Mouse (Mus musculus) kidney, embryonic 15.5 days (tissue): ENCODE measurements around the gene Snx29. TPM values are rescaled to one million over a fixed set of nuclear protein-coding genes. Genes with fewer than 3 reads are reported as not detected.

Source experiments
- ATAC-seq: fragments of 200-750 bp; cut with Nextera tagmentation; replicated peaks from 2 replicates; pipeline ENCODE4 v1.8.0; 2017; ENCODE audit warnings: moderate TSS enrichment; ENCODE audit not compliant: low FRiP score
- H3K27ac ChIP-seq: fragments of 300-500 bp; sonication (generic); 2 replicates; pipeline ENCODE4 v1.5.1; 2015; ENCODE audit warnings: mild to moderate bottlenecking, inconsistent platforms
- H3K27me3 ChIP-seq: fragments of 300-500 bp; sonication (generic); 2 replicates; pipeline ENCODE4 v1.6.1; 2015; ENCODE audit warnings: inconsistent platforms
- H3K36me3 ChIP-seq: fragments of 300-500 bp; sonication (generic); 2 replicates; pipeline ENCODE4 v1.6.1; 2015; ENCODE audit warnings: inconsistent platforms
- H3K4me1 ChIP-seq: fragments of 300-500 bp; sonication (generic); 2 replicates; pipeline ENCODE4 v1.6.1; 2015; ENCODE audit warnings: inconsistent platforms
- H3K4me2 ChIP-seq: fragments of 300-500 bp; sonication (generic); 2 replicates; pipeline ENCODE4 v1.6.1; 2015; ENCODE audit warnings: moderate library complexity, mild to moderate bottlenecking, inconsistent platforms
- H3K4me3 ChIP-seq: fragments of 300-500 bp; sonication (generic); replicated peaks from 2 replicates; pipeline ENCODE4 v1.5.1; 2015; ENCODE audit warnings: mild to moderate bottlenecking, inconsistent platforms
- H3K9ac ChIP-seq: fragments of 300-500 bp; sonication (generic); 2 replicates; pipeline ENCODE4 v1.6.1; 2015; ENCODE audit warnings: mild to moderate bottlenecking, inconsistent platforms
- H3K9me3 ChIP-seq: fragments of 300-500 bp; sonication (generic); replicated peaks from 2 replicates; pipeline ENCODE4 v1.6.1; 2016; ENCODE audit warnings: inconsistent platforms
- WGBS: fragments of 180-500 bp; shearing (Covaris S2); methylation state at CpG from one replicate; pipeline ENCODE4 v1.1.7; 2015; ENCODE audit warnings: mixed read lengths; 5-methylcytosine and 5-hydroxymethylcytosine counted together
- polyA plus RNA-seq: library from polyadenylated mRNA; unstranded; fragments of >200 nt; fragmentation: Nextera tagmentation; extraction: Ambion mirVana; gene quantifications from 2 replicates; pipeline ENCODE4 v1.2.1, GENCODE M21; 2015

Snx29 gene
- polyA plus RNA-seq, 1 experiment from 2014 or later = 19.8 TPM

DNA sequence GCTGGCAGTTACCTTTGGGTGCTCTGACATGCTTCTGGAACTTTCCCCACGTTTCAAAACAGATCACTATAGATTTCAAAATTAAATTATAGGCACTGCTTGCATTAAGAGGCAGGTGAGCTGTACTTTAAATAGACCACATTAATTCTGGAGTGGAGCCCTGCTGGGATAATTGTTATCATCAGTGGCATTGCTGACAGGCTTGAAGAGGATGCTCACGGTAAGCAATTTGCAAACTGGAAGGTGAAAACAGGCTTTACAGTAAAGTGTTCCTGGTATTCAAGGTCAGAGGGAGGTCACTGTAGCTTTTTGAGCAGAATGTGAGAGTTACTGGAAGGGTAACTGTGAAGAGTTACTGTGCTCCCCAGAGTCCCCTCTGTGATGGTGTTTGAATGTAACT, 66.6 kb downstream of the Snx29 start:
- Histone ChIP-seq H3K9ac (no peak overlapping the region), H3K27me3 (no peaks in the 10 kb centered on the region), H3K4me3 (no peak overlapping the region), H3K27ac (no peak overlapping the region), H3K36me3 (0 out of 2 replicates have a peak, but pooled peaks cover 3% of the 10 kb centered on the region), H3K4me1 (no peaks in the 10 kb centered on the region), H3K4me2 (no peak overlapping the region), H3K9me3 (no peaks in the 10 kb centered on the region)
- ATAC-seq = no peak
- 42% methylated on average over 2 of the region's 2 CpGs for WGBS

DNA sequence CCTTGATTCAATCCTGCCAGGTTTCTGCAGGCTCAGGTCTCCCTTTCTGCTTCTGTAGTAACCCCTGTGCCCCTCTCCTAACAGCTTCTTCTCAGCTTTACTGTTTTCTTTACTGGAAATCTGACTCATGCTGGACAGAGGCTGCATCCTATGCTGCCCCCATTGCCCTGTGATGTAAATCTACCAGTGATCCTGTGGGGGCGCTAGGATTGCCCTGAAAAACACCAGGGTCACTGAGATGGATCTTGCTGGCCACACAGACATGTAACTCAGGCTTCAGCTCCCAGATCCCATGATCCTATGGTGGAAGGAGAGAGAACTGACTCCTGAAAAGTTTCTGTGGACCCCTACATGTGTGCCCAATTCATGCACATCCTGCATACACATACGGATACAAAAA, 73.9 kb downstream of the Snx29 start:
- Histone ChIP-seq H3K4me1 (no peaks in the 10 kb centered on the region), H3K4me3 (no peak overlapping the region), H3K27me3 (no peaks in the 10 kb centered on the region), H3K9ac (no peak overlapping the region), H3K4me2 (no peak overlapping the region), H3K27ac (no peak overlapping the region), H3K9me3 (no peaks in the 10 kb centered on the region), H3K36me3 (no peaks in the 10 kb centered on the region)
- 51% methylated on average over 2 of the region's 2 CpGs for WGBS
- no peak for ATAC-seq

DNA sequence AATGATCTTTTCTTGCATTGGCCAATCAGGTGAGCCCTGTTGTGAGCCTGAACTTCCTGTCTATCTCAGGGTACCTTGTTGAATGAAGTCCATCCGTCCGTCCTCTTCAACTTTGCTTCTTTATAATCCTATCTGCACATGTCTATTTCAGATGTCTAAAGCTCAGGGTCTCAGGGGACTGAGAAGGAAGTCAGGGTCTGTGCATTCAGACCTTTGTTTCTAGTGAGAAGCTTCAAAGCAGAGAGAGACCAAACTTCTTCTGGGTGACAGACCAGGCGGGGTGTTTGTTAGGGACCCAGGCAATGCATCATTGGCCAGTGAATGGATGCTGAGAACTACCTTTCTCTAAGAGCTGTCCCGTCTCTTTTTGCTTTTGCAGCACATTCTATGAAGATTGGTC, 76.7 kb downstream of the Snx29 start:
- 95% methylated on average over 4 of the region's 4 CpGs for WGBS
- no peak for ATAC-seq
- Histone ChIP-seq H3K4me3 (no peak overlapping the region), H3K4me1 (no peaks in the 10 kb centered on the region), H3K9me3 (no peaks in the 10 kb centered on the region), H3K27me3 (no peaks in the 10 kb centered on the region), H3K9ac (no peak overlapping the region), H3K36me3 (peaks cover 13% of the 10 kb centered on the region), H3K4me2 (no peak overlapping the region), H3K27ac (no peak overlapping the region)

DNA sequence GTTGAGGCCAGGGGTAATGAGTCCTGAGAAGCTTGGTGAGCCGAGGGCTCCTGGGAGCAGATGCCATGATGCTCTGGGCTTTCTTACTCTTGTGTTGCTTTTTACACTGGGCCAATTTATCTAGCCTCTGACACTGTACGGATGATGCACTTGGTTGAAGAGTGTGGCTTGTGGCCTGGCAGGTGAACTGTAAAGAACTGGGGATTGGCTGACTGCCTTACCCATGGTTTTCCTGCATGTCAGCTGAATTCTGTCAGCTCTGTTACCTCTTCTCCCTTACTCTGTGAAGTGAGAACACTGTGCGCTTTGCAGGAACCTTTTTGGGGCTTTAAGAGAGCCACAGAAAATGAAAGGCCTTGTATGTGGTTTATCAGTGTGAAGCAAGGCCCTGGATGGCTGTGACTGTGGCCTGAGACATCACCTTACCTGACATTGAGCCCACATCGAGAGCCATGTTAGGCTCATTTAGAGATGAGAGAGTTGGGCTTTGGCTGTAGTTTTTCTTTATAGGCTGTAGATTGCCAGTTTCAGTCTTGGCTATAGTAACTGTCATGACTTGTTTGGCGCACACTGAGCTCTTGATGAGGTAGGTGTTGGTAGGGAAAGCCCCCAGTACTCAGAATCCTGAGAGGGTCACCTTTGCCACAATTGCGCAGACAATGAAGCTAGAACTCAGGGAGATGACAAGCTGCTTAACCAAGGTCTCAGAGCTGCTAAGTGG, 77.3 kb downstream of the Snx29 start:
- no peaks in the 10 kb centered on the region for H3K27me3 ChIP-seq
- H3K4me2 ChIP-seq = no peak overlapping the region
- no peak for ATAC-seq
- H3K9me3 ChIP-seq = no peaks in the 10 kb centered on the region
- H3K36me3 ChIP-seq = peaks cover 13% of the 10 kb centered on the region
- no peak overlapping the region for H3K9ac ChIP-seq
- 91% methylated on average over 6 of the region's 6 CpGs for WGBS
- H3K27ac ChIP-seq = no peak overlapping the region
- H3K4me1 ChIP-seq = no peaks in the 10 kb centered on the region
- H3K4me3 ChIP-seq = no peak overlapping the region

DNA sequence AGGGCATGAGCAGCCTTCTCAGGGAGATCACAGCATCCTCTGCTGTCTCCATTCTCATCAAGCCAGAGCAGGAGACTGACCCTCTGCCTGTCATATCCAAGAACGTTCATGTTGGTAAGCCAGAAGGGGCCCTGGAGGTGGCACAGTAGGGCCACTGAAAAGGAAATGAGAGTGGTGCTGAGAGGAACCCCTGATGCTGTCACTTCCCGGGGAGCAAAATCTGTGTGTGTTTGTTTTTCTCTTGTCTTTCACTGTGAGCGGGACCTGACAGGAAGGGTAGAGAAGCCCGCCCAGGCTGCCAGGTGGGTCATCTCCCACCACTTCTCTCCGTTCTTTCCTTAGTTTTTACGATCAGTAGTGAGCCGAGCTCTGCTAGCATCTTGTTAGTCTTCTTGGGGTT, 78.2 kb downstream of the Snx29 start:
- Histone ChIP-seq H3K36me3 (peaks cover 13% of the 10 kb centered on the region), H3K4me3 (no peak overlapping the region), H3K9ac (no peak overlapping the region), H3K27ac (no peak overlapping the region), H3K4me1 (no peaks in the 10 kb centered on the region), H3K27me3 (no peaks in the 10 kb centered on the region), H3K4me2 (no peak overlapping the region), H3K9me3 (no peaks in the 10 kb centered on the region)
- 46% methylated on average over 7 of the region's 7 CpGs for WGBS
- no peak for ATAC-seq

DNA sequence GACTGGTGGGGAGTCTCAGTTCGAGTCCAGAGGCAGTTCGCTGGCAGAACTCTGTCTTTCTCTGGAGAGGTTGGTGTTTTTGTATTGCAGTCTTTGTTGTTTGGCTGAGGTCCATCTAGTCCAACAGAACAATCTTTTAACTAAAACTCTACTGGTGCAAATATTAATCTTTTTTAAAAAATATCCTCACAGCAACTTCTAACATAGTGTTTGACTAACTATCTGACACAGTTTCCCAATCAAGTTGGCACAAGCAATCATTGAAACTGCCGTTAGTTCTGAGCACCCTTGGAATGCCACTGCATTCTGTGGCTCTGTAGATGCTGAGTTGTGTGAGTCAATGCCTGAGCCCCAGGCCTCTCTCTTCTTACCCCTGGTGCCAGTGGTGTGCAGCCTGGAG, 82.5 kb downstream of the Snx29 start:
- WGBS = 86% methylated on average over 3 of the region's 3 CpGs
- H3K4me3 ChIP-seq = no peak overlapping the region
- ATAC-seq = no peak
- peak overlapping the region; percentile 62 for H3K27ac ChIP-seq
- H3K9ac ChIP-seq = no peak overlapping the region
- peaks cover 13% of the 10 kb centered on the region for H3K36me3 ChIP-seq
- H3K27me3 ChIP-seq = no peaks in the 10 kb centered on the region
- H3K4me1 ChIP-seq = peaks cover 14% of the 10 kb centered on the region; the same call in 1 of the 2 replicates
- no peak overlapping the region for H3K4me2 ChIP-seq
- H3K9me3 ChIP-seq = no peaks in the 10 kb centered on the region

DNA sequence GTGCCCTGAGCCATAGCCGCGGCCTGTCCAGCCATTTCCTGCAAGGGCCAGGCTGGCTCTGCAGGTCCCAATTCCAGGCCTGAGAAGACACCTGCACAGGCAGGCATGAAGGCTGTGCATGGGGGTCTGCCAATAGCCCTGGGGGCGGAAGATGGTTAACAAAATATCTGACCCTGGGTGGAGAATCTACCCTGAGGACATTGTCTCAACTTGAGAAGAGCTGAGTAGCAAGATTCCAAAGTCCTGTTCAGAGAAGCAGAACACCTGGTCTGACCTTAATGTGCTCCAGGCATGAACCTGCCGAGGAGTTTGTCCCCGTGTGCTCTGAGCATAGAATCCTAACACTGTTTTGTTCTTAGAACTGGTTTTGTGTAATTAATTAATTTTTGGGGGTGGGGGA, 83.5 kb downstream of the Snx29 start:
- Histone ChIP-seq H3K9me3 (no peaks in the 10 kb centered on the region), H3K27ac (peak overlapping the region; percentile 71), H3K4me2 (no peak overlapping the region), H3K4me3 (no peak overlapping the region), H3K36me3 (peaks cover 13% of the 10 kb centered on the region), H3K27me3 (no peaks in the 10 kb centered on the region), H3K9ac (no peak overlapping the region), H3K4me1 (peaks cover 14% of the 10 kb centered on the region; the same call in 1 of the 2 replicates)
- ATAC-seq = peak; percentile 85
- WGBS = 82% methylated on average over 5 of the region's 5 CpGs

DNA sequence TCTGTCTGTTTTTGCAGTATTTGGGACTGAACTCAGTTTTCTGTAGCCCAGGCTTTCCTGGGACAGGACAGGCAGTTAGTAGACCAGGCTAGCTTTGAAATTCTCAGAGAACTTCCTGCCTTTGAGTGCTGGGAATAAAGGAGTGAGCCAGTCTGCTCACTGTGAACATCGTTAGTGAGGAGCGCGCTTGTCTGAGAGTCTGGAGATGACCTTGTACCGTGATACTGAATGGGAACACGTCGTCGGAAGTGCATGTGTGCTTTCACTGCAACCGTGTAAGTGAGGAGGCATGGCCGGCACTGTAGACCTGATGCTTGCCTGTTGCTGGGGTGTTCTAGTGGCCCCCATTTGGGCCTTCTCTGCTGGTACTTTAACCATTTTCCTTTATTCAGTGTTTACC, 83.9 kb downstream of the Snx29 start:
- Histone ChIP-seq H3K27me3 (no peaks in the 10 kb centered on the region), H3K9ac (no peak overlapping the region), H3K27ac (peak overlapping the region; percentile 71), H3K4me1 (peaks cover 14% of the 10 kb centered on the region; the same call in 1 of the 2 replicates), H3K4me3 (no peak overlapping the region), H3K4me2 (no peak overlapping the region), H3K9me3 (no peaks in the 10 kb centered on the region), H3K36me3 (peaks cover 13% of the 10 kb centered on the region)
- 87% methylated on average over 9 of the region's 9 CpGs for WGBS
- ATAC-seq = peak; percentile 20; the same call in 1 of the 2 replicates

DNA sequence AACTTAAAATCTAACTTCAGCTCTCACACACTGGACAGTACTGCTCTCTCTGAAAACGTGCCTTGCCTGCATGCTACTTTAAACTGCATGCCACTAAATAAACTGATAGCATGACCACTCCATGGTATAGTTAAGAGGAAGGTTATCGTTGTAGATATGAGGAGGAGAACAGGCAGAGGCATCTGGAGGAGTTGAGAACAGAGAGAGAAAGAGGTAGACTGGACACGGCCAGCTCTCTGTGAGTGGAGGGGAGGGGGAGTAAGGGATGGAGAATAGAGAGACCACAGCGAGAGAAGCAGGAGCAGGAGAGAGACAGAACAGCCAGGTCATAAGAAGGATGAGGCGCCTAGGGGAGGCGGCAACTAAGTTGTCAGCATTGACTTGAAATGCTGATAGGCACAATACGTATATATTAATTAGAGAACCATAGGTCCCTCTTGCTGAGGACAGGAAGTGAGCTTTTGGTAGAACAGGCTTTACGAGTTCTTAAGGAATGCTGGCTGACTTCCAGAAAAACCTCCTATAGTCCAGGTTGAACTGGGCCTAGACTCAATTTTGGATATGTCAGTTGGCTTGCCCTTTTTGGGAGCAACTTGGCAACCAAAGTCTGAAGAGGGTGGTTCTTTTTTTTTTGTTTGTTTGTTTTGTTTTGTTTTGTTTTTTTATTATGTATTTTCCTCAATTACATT, 85.4 kb downstream of the Snx29 start:
- Histone ChIP-seq H3K9ac (no peak overlapping the region), H3K4me3 (no peak overlapping the region), H3K9me3 (no peaks in the 10 kb centered on the region), H3K4me1 (peaks cover 14% of the 10 kb centered on the region; the same call in 1 of the 2 replicates), H3K36me3 (peaks cover 10% of the 10 kb centered on the region), H3K27ac (peak overlapping the region; percentile 58), H3K4me2 (no peak overlapping the region), H3K27me3 (no peaks in the 10 kb centered on the region)
- 60% methylated on average over 8 of the region's 8 CpGs for WGBS
- no peak for ATAC-seq

DNA sequence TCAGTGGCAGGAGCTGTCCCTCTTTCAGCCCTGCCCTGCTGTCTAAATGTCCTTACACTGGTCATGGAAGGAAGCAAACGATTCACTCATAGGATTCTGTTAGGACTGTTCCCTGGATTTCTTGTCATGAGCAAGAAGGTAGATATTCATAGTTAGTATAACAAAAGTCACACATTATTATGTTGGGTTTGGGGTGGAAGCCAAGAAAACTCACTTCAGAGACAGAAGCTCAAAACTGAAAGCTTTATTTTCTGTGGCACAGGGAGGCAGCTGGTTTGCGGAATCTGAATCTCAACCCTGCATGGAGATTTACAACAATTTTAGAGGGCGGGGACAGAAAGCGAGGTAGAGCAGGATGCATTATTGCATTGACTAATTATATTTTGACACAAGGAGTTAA, 86.0 kb downstream of the Snx29 start:
- H3K9me3 ChIP-seq = no peaks in the 10 kb centered on the region
- H3K9ac ChIP-seq = no peak overlapping the region
- H3K4me2 ChIP-seq = no peak overlapping the region
- ATAC-seq = no peak
- peaks cover 14% of the 10 kb centered on the region; the same call in 1 of the 2 replicates for H3K4me1 ChIP-seq
- WGBS = 83% methylated on average over 4 of the region's 4 CpGs
- H3K27ac ChIP-seq = peak overlapping the region; percentile 58; the same call in 1 of the 2 replicates
- H3K4me3 ChIP-seq = no peak overlapping the region
- H3K36me3 ChIP-seq = peaks cover 8% of the 10 kb centered on the region
- H3K27me3 ChIP-seq = no peaks in the 10 kb centered on the region

DNA sequence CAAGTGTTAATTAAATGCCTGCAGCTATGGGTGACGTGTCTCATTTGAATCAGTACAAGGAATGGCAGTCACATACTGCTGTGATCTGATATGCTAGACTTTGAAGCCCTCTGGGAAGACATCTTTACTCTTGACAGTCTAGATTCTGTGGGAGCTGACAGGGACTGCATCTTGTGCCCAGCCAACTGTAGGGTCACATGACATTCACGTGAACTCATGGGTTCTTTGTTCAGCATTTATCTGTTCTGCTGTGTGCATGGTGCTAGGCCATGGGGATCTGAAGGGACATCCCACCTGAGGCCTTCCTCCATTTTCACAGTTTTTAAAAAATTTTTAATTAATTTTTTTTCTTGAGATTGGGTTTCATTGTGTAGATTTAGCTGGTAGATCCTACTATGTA, 91.9 kb downstream of the Snx29 start:
- WGBS = 76% methylated on average over 2 of the region's 2 CpGs
- no peak overlapping the region for H3K27ac ChIP-seq
- peaks cover 10% of the 10 kb centered on the region for H3K36me3 ChIP-seq
- no peak for ATAC-seq
- no peak overlapping the region for H3K9ac ChIP-seq
- no peaks in the 10 kb centered on the region for H3K9me3 ChIP-seq
- H3K4me2 ChIP-seq = no peak overlapping the region
- H3K4me3 ChIP-seq = no peak overlapping the region
- H3K4me1 ChIP-seq = no peaks in the 10 kb centered on the region; the same call in 1 of the 2 replicates
- no peaks in the 10 kb centered on the region for H3K27me3 ChIP-seq

DNA sequence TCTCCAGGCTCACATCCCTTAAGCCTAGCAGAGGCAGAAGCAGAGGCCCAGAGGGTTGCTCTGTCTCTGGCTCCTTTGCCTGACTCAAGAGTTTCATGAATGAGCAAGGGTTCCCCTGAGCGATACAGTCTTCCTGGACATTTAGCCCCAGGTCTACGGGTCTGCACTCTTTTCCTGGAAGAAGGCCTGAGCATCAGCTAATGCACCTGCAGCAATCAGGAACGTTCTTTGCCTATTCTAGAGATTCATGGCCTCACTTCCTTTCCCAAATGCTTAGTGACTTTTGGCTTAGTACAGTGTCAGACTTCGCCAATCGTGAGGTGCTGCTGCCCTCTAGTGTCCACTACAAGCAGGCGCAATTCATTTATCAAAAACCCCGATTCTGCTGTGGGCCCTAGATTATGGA, 95.5 kb downstream of the Snx29 start:
- H3K4me1 ChIP-seq = no peaks in the 10 kb centered on the region; the same call in 1 of the 2 replicates
- H3K4me2 ChIP-seq = no peak overlapping the region
- no peak overlapping the region for H3K27ac ChIP-seq
- no peak overlapping the region for H3K4me3 ChIP-seq
- H3K27me3 ChIP-seq = no peaks in the 10 kb centered on the region
- peaks cover 30% of the 10 kb centered on the region for H3K36me3 ChIP-seq
- ATAC-seq = peak; percentile 71
- 18% methylated on average over 7 of the region's 7 CpGs for WGBS
- H3K9ac ChIP-seq = no peak overlapping the region
- no peaks in the 10 kb centered on the region for H3K9me3 ChIP-seq
